Mouse (Mus musculus) cortical plate, adult 2 months (tissue): ENCODE results near the gene Rtf1.

Experiments used
- CTCF ChIP-seq: fragments of 200-500 bp; IDR thresholded peaks from 2 replicates; pipeline ENCODE4 v1.5.1; 2011; ENCODE audit warnings: mild to moderate bottlenecking, control low read depth, low read length; ENCODE audit not compliant: insufficient read depth; ENCODE audit errors: extremely low read depth
- POLR2A ChIP-seq: fragments of 200-500 bp; IDR thresholded peaks from 2 replicates; pipeline ENCODE4 v1.6.1; 2011; ENCODE audit warnings: mild to moderate bottlenecking, low read length, control low read depth; ENCODE audit not compliant: insufficient read depth; ENCODE audit errors: extremely low read depth

GRCm38 (mm10) chr2:119694826-119695225, 20.0 kb downstream of the Rtf1 start:
- TF ChIP-seq CTCF, result no peak
- no peak for TF ChIP-seq POLR2A
